Comparison of ENCODE assay signal across 8 mouse cellular contexts in genomic region chr2:18821451-18822379, GRCm38 (mm10).
DNase-seq lines count a peak whose midpoint lies in the region; ATAC-seq and TF ChIP-seq lines count a peak whose summit lies in the region.

No protein-coding gene starts in this region.

- no peaks in the 10 kb centered on the region for H3K27me3 ChIP-seq in intestine, embryonic 16.5 days (replicated peaks; ENCODE audit: control insufficient read depth, insufficient read depth, low read length)
- no peaks in the 10 kb centered on the region for H3K27me3 ChIP-seq in neural tube, embryonic 12.5 days (replicated peaks)

- no peak for TF ChIP-seq CTCF in cortical plate, adult 2 months (IDR thresholded peaks at IDR 0.05; ENCODE audit: extremely low read depth, insufficient read depth, low read length)

- no peak overlapping the region for H3K27ac ChIP-seq in cortical plate, adult 2 months (ENCODE audit: insufficient read depth, low read length)
- peak overlapping the region; percentile 56 for H3K27ac ChIP-seq in intestine, embryonic 16.5 days (ENCODE audit: low read length)
- no peak overlapping the region for H3K27ac ChIP-seq in neural tube, embryonic 12.5 days

- ATAC-seq in granulocyte monocyte progenitor cell, adult 5-6 weeks (replicated peaks; ENCODE audit: poor library complexity, severe bottlenecking) = peak; percentile 93
- ATAC-seq in intestine, embryonic 16.5 days = peak; percentile 83
- peak; percentile 55; the same call in 1 of the 2 replicates for ATAC-seq in neural tube, embryonic 12.5 days (ENCODE audit: low FRiP score, low read depth)

- peak overlapping the region; percentile 68 for H3K4me2 ChIP-seq in intestine, embryonic 16.5 days (ENCODE audit: low read depth, low read length)
- peak overlapping the region; percentile 14 for H3K4me2 ChIP-seq in neural tube, embryonic 12.5 days (replicated peaks)

- H3K36me3 ChIP-seq in intestine, embryonic 16.5 days (ENCODE audit: control insufficient read depth, insufficient read depth, low read length) = no peaks in the 10 kb centered on the region
- no peaks in the 10 kb centered on the region for H3K36me3 ChIP-seq in neural tube, embryonic 12.5 days

- DNase-seq in CD8-positive naive resting alpha-beta T cell, adult 2 months (ENCODE audit: low read depth in 2 of 2, low spot score in 2 of 2) = peak; percentile 55 to 61
- DNase-seq in lung, adult 18-20 months = peak; percentile 66 to 75
- no peak for DNase-seq in Muller cell, postnatal 12 days (ENCODE audit: inconsistent ontology term)
- DNase-seq in right cerebral cortex, postnatal 36 days (ENCODE audit: low spot score in 2 of 2) = no peak

- H3K9ac ChIP-seq in intestine, embryonic 16.5 days (ENCODE audit: low read depth, low read length) = peak overlapping the region; percentile 58
- no peak overlapping the region; the same call in 1 of the 2 replicates for H3K9ac ChIP-seq in neural tube, embryonic 12.5 days

- TF ChIP-seq POLR2A in cortical plate, adult 2 months (IDR thresholded peaks at IDR 0.05; ENCODE audit: extremely low read depth, insufficient read depth, low read length) = no peak

- no peaks in the 10 kb centered on the region for H3K4me1 ChIP-seq in cortical plate, adult 2 months (ENCODE audit: control insufficient read depth, insufficient read depth, low read length)
- peaks cover 11% of the 10 kb centered on the region for H3K4me1 ChIP-seq in intestine, embryonic 16.5 days (ENCODE audit: control insufficient read depth, insufficient read depth, low read length)
- peaks cover 13% of the 10 kb centered on the region for H3K4me1 ChIP-seq in neural tube, embryonic 12.5 days

- H3K9me3 ChIP-seq in intestine, embryonic 16.5 days (ENCODE audit: control insufficient read depth, low read length) = no peaks in the 10 kb centered on the region
- no peaks in the 10 kb centered on the region for H3K9me3 ChIP-seq in neural tube, embryonic 12.5 days

- WGBS in intestine, embryonic 16.5 days = 43% methylated on average over 18 of the region's 18 CpGs
- 42% methylated on average over 18 of the region's 18 CpGs for WGBS in neural tube, embryonic 12.5 days

- H3K4me3 ChIP-seq in cortical plate, adult 2 months (ENCODE audit: insufficient read depth, low read length) = peak overlapping the region; percentile 12; the same call in 1 of the 2 replicates
- peak overlapping the region; percentile 37 for H3K4me3 ChIP-seq in intestine, embryonic 16.5 days (ENCODE audit: low read length)
- no peak overlapping the region for H3K4me3 ChIP-seq in neural tube, embryonic 12.5 days

Comparison
In these comparisons a context has a peak if more than half of its experiments do, and no peak if none do; other contexts are left out.
1. DNase-seq: peak in CD8-positive naive resting alpha-beta T cell, adult 2 months (2 of 2) and lung, adult 18-20 months (2 of 2); none in Muller cell, postnatal 12 days (single experiment) and right cerebral cortex, postnatal 36 days (0 of 2).
2. Peak in every context shown above with its lines, with median percentiles within 50 percentile points of each other: ATAC-seq.